Mouse (Mus musculus) liver, adult 2 months (tissue): ENCODE data around the gene Miox. TPM values are rescaled to one million over a fixed set of nuclear protein-coding genes. Genes with fewer than 3 reads are reported as not detected.

Experiments used
- DNase-seq: peaks from one replicate; pipeline ENCODE4 v3.0.0-alpha.2; 2011; ENCODE audit warnings: low read depth, low spot score; ENCODE audit errors: extremely low read depth
- H3K27ac ChIP-seq: fragments of 200-500 bp; replicated peaks from 2 replicates; pipeline ENCODE4 v1.5.1; 2012; ENCODE audit warnings: low read depth, mild to moderate bottlenecking, control low read depth, inconsistent platforms, low read length; ENCODE audit not compliant: insufficient read depth
- H3K27me3 ChIP-seq: fragments of 200-500 bp; 2 replicates; pipeline ENCODE4 v1.6.1; 2012; ENCODE audit warnings: mild to moderate bottlenecking, moderate library complexity, low read length, inconsistent platforms; ENCODE audit not compliant: control insufficient read depth, insufficient read depth
- H3K36me3 ChIP-seq: fragments of 200-500 bp; 2 replicates; pipeline ENCODE4 v1.6.1; 2012; ENCODE audit warnings: low read length, inconsistent platforms; ENCODE audit not compliant: control insufficient read depth, insufficient read depth
- H3K4me1 ChIP-seq: fragments of 200-500 bp; 2 replicates; pipeline ENCODE4 v1.6.1; 2011; ENCODE audit warnings: low read length; ENCODE audit not compliant: control insufficient read depth, insufficient read depth
- H3K4me3 ChIP-seq: fragments of 200-500 bp; 2 replicates; pipeline ENCODE4 v1.5.1; 2011; ENCODE audit warnings: low read depth, mild to moderate bottlenecking, control low read depth, low read length, moderate library complexity; ENCODE audit not compliant: insufficient read depth
- H3K79me2 ChIP-seq: fragments of 200-500 bp; 2 replicates; pipeline ENCODE4 v1.6.1; 2012; ENCODE audit warnings: inconsistent platforms, mild to moderate bottlenecking, low read length, moderate library complexity; ENCODE audit not compliant: control insufficient read depth, insufficient read depth
- H3K9ac ChIP-seq: fragments of 200-500 bp; 2 replicates; pipeline ENCODE4 v1.6.1; 2012; ENCODE audit warnings: low read depth, mild to moderate bottlenecking, control low read depth, inconsistent platforms, low read length
- CTCF ChIP-seq: fragments of 200-500 bp; IDR thresholded peaks from 2 replicates; pipeline ENCODE4 v1.5.1; 2011; ENCODE audit warnings: low read depth, low read length, control low read depth
- POLR2A ChIP-seq: fragments of 200-500 bp; IDR thresholded peaks from 2 replicates; pipeline ENCODE4 v1.6.1; 2011; ENCODE audit warnings: low read length, control low read depth; ENCODE audit not compliant: insufficient read depth; ENCODE audit errors: extremely low read depth
- WGBS: fragments of 180-500 bp; shearing (Covaris S2); methylation state at CpG from one replicate; pipeline ENCODE4 v1.1.7; 2018; 5-methylcytosine and 5-hydroxymethylcytosine counted together
- polyA plus RNA-seq: library from polyadenylated mRNA; depleted of rRNA; stranded (reverse); fragments of >200 nt; gene quantifications from 2 replicates; pipeline ENCODE4 v1.2.3, GENCODE M21; 2012
- total RNA-seq: library from RNA; depleted of rRNA; stranded (reverse); fragments of >200 nt; gene quantifications from 2 replicates; pipeline ENCODE4 v1.2.3, GENCODE M21; 2014

Gene Miox
- total and polyA plus RNA-seq, 2 experiments, result 0.28 to 0.32 TPM

DNA sequence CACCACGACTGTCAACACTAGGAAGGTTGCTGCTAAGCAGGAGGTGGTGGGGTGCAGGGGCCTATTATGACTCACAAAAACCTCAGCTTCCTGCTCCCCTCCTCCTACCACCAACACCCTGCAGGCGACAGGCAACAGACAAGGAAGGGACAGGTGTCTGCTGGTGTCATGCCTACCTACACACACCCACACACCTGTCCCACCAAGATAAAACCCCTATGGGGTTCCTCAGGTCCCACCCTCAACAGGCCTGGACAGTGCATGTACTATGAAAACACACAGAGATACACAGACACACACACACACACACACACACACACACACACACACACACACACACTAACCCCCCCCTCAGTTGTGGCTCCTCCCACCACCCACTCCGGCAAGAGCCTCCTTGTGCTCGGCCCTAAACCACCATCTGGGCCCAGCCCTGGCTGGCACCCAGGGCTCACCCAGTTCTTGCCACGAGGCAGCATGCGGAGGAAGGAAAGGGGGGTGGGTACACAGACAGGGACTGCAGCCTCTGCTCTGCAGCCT is 24.2 kb upstream of the Miox start:
- H3K9ac ChIP-seq, result no peak overlapping the region
- H3K36me3 ChIP-seq, result no peaks in the 10 kb centered on the region; the same call in 1 of the 2 replicates
- peaks cover 11% of the 10 kb centered on the region for H3K4me1 ChIP-seq
- DNase-seq, result no peak
- H3K79me2 ChIP-seq, result peaks cover 65% of the 10 kb centered on the region
- H3K27me3 ChIP-seq, result no peaks in the 10 kb centered on the region
- H3K27ac ChIP-seq, result no peak overlapping the region
- WGBS, result 45% methylated on average over 6 of the region's 6 CpGs
- no peak overlapping the region for H3K4me3 ChIP-seq
- no peak for TF ChIP-seq CTCF
- no peak for TF ChIP-seq POLR2A

DNA sequence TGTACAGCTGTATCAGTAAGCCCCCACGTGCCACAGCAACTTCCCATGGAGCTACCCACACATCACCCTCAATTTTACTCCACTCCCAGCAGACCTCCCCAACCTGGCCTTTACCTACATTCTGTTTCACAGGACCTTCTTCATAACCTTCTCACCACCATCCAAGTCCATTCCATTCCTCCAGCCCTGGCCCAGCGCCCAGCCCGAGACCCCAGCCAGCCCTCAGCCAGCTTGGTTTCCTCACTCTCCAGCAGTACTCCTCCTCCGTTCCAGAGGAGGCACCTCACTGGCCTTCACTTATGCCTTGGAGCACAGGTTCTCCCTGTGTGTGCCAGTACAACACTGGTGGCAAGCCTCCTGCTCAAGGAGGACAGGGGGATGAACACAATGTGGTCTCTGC is 20.8 kb upstream of the Miox start:
- no peak overlapping the region for H3K27ac ChIP-seq
- peaks cover 14% of the 10 kb centered on the region for H3K4me1 ChIP-seq
- TF ChIP-seq CTCF, result no peak
- TF ChIP-seq POLR2A, result no peak
- no peaks in the 10 kb centered on the region for H3K27me3 ChIP-seq
- DNase-seq, result no peak
- 64% methylated on average over 4 of the region's 4 CpGs for WGBS
- H3K9ac ChIP-seq, result no peak overlapping the region
- H3K36me3 ChIP-seq, result no peaks in the 10 kb centered on the region
- no peak overlapping the region for H3K4me3 ChIP-seq
- H3K79me2 ChIP-seq, result peaks cover 59% of the 10 kb centered on the region

DNA sequence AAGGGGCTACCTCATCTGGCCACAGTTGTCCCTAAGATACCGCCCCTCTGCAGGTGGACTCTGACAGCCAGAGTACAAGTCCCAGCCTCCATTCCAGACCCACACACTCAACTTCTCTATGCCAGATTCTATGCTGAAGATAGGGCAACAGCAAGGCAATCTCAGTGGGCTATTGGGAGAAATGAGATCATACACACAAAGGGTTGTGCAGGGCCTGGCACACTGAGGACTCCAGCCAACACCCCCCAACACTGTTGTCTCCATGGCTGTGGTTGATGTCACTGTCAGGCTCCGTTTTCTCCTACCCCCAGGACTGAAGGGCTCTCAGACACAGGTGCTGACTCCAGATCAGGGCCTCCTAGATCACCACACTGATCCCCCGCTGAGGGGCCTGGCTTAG is 20.1 kb upstream of the Miox start:
- peaks cover 14% of the 10 kb centered on the region for H3K4me1 ChIP-seq
- no peak for DNase-seq

DNA sequence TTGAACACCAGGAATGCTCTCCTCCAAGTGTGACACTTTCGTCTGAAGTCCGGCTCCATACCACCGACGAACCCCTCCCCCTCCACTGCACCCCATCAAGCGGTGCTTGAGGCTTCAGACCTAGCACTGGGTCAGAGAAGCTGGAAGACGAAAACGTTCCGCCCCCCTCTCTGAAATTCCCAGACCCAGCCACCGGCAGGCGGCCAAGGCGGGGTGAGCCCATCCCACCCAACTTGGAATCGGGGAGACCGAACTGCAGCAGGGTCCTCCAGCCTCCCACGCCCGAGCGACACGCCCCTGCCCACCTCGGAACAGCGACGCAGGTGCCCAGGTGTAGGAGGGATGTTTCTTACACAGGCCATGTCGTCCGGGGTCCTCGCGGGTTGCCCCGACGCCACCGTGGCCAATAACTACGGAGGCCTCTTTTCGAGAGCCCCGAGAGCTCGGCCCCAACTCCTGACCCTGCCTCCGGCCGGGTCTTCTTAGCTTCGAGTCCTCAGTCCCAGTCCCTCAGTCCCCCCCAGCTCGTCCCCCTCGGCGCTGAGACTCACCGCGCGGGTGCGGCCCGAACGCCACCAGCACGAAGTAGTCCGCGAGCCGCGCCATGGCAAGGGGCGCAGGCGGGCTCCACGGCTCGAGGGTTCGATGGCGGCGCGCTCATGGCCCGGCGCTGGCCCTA is 19.5 kb upstream of the Miox start:
- under 1% methylated on average over 58 of the region's 58 CpGs for WGBS
- no peaks in the 10 kb centered on the region for H3K36me3 ChIP-seq
- DNase-seq, result no peak
- 0 out of 2 replicates have a peak overlapping the region, but pooled peaks have one; percentile 26 for H3K27ac ChIP-seq
- H3K27me3 ChIP-seq, result no peaks in the 10 kb centered on the region
- peak overlapping the region; percentile 97 for H3K9ac ChIP-seq
- TF ChIP-seq POLR2A (no peak), CTCF (no peak)
- H3K79me2 ChIP-seq, result peaks cover 48% of the 10 kb centered on the region
- peak overlapping the region; percentile 96 for H3K4me3 ChIP-seq
- peaks cover 14% of the 10 kb centered on the region for H3K4me1 ChIP-seq

More for the DNA sequence above, 20.1 kb upstream of the Miox start:
- H3K4me3 ChIP-seq, result peak overlapping the region; percentile 96
- H3K27me3 ChIP-seq, result no peaks in the 10 kb centered on the region
- WGBS, result 27% methylated on average over 3 of the region's 3 CpGs
- peak overlapping the region; percentile 97 for H3K9ac ChIP-seq
- TF ChIP-seq POLR2A (no peak), CTCF (no peak)
- no peaks in the 10 kb centered on the region for H3K36me3 ChIP-seq
- H3K79me2 ChIP-seq, result peaks cover 52% of the 10 kb centered on the region
- H3K27ac ChIP-seq, result no peak overlapping the region

DNA sequence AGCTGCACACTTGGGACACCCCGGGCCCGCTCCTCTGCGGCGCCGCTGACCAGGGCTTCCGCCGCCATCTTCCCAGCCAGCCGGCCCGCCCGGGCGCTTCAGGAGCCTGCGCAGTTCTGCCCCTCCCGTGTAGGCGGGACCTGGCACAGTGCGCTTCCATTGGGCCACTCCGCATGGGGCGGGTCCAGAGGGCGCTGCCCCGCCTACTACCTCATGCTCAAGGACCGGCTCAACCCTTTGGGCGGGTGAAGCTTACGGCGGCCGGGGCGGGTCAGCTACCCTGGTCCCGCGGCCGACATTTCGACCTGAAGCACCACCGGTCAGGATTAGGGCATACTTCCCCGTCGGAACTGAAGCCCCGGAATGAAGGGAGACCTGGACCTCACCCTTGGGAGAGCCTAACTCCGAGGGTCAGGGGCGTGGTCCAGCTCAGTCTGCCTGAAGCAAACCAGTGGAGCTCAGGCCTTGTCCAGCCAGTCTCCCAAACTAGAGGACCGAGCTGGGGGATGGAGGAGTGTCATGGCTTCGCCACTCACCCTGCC is 18.9 kb upstream of the Miox start, which contains the start of gene Sbf1:
Gene Sbf1, minus strand, starts transcription at position 122 of the 542 bp plus-strand sequence.
- under 1% methylated on average over 37 of the region's 37 CpGs for WGBS
- peak; percentile 75 for TF ChIP-seq POLR2A
- no peak for TF ChIP-seq CTCF
- Histone ChIP-seq H3K4me3 (peak within 1 kb of the TSS; percentile 96), H3K27ac (peak within 1 kb of the TSS; percentile 64), H3K27me3 (no peaks in the 10 kb centered on the region), H3K9ac (peak within 1 kb of the TSS; percentile 97), H3K36me3 (no peaks in the 10 kb centered on the region), H3K79me2 (peaks cover 42% of the 10 kb centered on the region), H3K4me1 (peaks cover 14% of the 10 kb centered on the region)
- peak; percentile 87 for DNase-seq

DNA sequence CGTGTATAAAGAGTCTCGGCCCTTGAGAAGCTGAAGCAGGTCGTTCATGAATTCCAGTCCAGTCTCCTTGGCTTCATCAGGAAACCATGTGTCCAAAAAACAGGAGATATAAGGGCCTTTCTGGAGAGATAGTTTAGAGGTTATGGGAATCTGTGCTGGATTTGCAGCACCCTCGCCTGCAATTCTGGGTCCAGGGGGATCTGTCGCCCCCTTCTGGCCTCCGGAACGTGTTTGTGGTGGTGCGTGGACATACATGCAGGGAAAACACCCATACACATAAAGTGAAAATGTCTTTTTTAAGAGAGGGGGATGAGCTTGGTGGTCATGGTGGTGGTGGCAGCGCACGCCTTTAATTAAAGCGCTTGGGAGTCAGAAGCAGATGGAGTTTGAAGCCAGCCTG is 18.1 kb upstream of the Miox start:
- TF ChIP-seq CTCF (peak; percentile 43), POLR2A (no peak)
- H3K27ac ChIP-seq, result no peak overlapping the region
- 86% methylated on average over 11 of the region's 11 CpGs for WGBS

More for the DNA sequence above, 18.1 kb upstream of the Miox start:
- H3K27me3 ChIP-seq, result 0 out of 2 replicates have a peak, but pooled peaks cover 2% of the 10 kb centered on the region
- H3K79me2 ChIP-seq, result peaks cover 34% of the 10 kb centered on the region
- H3K4me1 ChIP-seq, result peaks cover 14% of the 10 kb centered on the region
- H3K36me3 ChIP-seq, result no peaks in the 10 kb centered on the region
- DNase-seq, result no peak
- H3K9ac ChIP-seq, result no peak overlapping the region
- no peak overlapping the region for H3K4me3 ChIP-seq
